20 mouse cellular contexts compared by ENCODE assay signal in genomic region chr2:33005041-33005440, GRCm38 (mm10). TPM values are rescaled to one million over a fixed set of nuclear protein-coding genes. Genes with fewer than 3 reads are reported as not detected.
DNase-seq lines count a peak whose midpoint lies in the region; ATAC-seq and TF ChIP-seq lines count a peak whose summit lies in the region.
"Had no signal": no experiment of that assay in that cellular context is flagged by ENCODE, and none has a peak within 500 bp of the region (broad histone marks: within the 10 kb centered on the region; RNA-seq: fewer than 3 reads in every experiment).

No protein-coding gene starts in this region.

- no peak overlapping the region for H3K4me2 ChIP-seq in heart, embryonic 15.5 days
- H3K4me2 ChIP-seq: embryonic facial prominence, embryonic 12.5 days; limb, embryonic 13.5 days; midbrain, embryonic 11.5 days; neural tube, embryonic 12.5 days had no signal

- WGBS in heart, embryonic 15.5 days, result 52% methylated on average over 5 of the region's 5 CpGs
- 39% methylated on average over 5 of the region's 5 CpGs for WGBS in heart, adult 2 months
- 62% methylated on average over 5 of the region's 5 CpGs for WGBS in lung, adult 2 months

- H3K27me3 ChIP-seq in heart, embryonic 15.5 days, result no peaks in the 10 kb centered on the region
- H3K27me3 ChIP-seq in heart, adult 2 months (ENCODE audit: control insufficient read depth, insufficient read depth, low read length), result no peaks in the 10 kb centered on the region
- H3K27me3 ChIP-seq: embryonic facial prominence, embryonic 12.5 days; limb, embryonic 13.5 days; neural tube, embryonic 12.5 days had no signal

- no peak for TF ChIP-seq CTCF in heart, adult 2 months (IDR thresholded peaks at IDR 0.05)
- TF ChIP-seq CTCF in lung, adult 2 months (IDR thresholded peaks at IDR 0.05; ENCODE audit: insufficient read depth, low read length), result no peak

- H3K9ac ChIP-seq in heart, embryonic 15.5 days, result no peak overlapping the region
- no peak overlapping the region for H3K9ac ChIP-seq in heart, adult 2 months (ENCODE audit: low read depth, low read length)
- H3K9ac ChIP-seq: embryonic facial prominence, embryonic 12.5 days; limb, embryonic 13.5 days; liver, embryonic 14.5 days; neural tube, embryonic 12.5 days had no signal

- no peak overlapping the region for H3K4me3 ChIP-seq in heart, embryonic 15.5 days
- no peak overlapping the region for H3K4me3 ChIP-seq in heart, adult 2 months
- H3K4me3 ChIP-seq in lung, adult 2 months (replicated peaks; ENCODE audit: extremely low read depth, low read depth, low read length), result no peak overlapping the region
- H3K4me3 ChIP-seq: embryonic facial prominence, embryonic 12.5 days; erythroblast, embryonic 14.5 days; gastrocnemius, adult 2 months; limb, embryonic 13.5 days; neural tube, embryonic 12.5 days had no signal

- TF ChIP-seq EP300 in heart, adult 2 months (IDR thresholded peaks at IDR 0.05; ENCODE audit: insufficient read depth, low read depth, low read length), result no peak

- no peaks in the 10 kb centered on the region for H3K9me3 ChIP-seq in heart, embryonic 15.5 days (replicated peaks)
- H3K9me3 ChIP-seq: embryonic facial prominence, embryonic 12.5 days; limb, embryonic 13.5 days; neural tube, embryonic 12.5 days had no signal

- peaks cover 6% of the 10 kb centered on the region; the same call in 1 of the 2 replicates for H3K4me1 ChIP-seq in heart, embryonic 15.5 days (replicated peaks)
- no peaks in the 10 kb centered on the region for H3K4me1 ChIP-seq in heart, adult 2 months (ENCODE audit: control insufficient read depth, insufficient read depth, low read length)
- no peaks in the 10 kb centered on the region for H3K4me1 ChIP-seq in lung, adult 2 months (ENCODE audit: control insufficient read depth, insufficient read depth, low read length)
- H3K4me1 ChIP-seq: embryonic facial prominence, embryonic 12.5 days; limb, embryonic 13.5 days; neural tube, embryonic 12.5 days had no signal

- no peaks in the 10 kb centered on the region for H3K79me2 ChIP-seq in heart, adult 2 months (replicated peaks; ENCODE audit: control insufficient read depth, insufficient read depth, low read length)

- H3K36me3 ChIP-seq in heart, embryonic 15.5 days, result no peaks in the 10 kb centered on the region
- no peaks in the 10 kb centered on the region for H3K36me3 ChIP-seq in heart, adult 2 months (ENCODE audit: control insufficient read depth, insufficient read depth, low read length)
- H3K36me3 ChIP-seq: embryonic facial prominence, embryonic 12.5 days; neural tube, embryonic 12.5 days had no signal

- TF ChIP-seq POLR2A in heart, adult 2 months (IDR thresholded peaks at IDR 0.05; ENCODE audit: insufficient read depth, low read depth, low read length), result no peak
- TF ChIP-seq POLR2A in lung, adult 2 months (IDR thresholded peaks at IDR 0.05; ENCODE audit: borderline replicate concordance, extremely low read depth, low read depth, low read length), result no peak

- 0 out of 2 replicates have a peak, but pooled peaks have one; percentile 47 for ATAC-seq in heart, embryonic 15.5 days (replicated peaks; ENCODE audit: insufficient number of reproducible peaks, insufficient read depth, low FRiP score, low read depth)
- ATAC-seq: forebrain, embryonic 16.5 days; lung, postnatal 0 days had no signal

- DNase-seq in heart, adult 2 months, result no peak
- DNase-seq in left cerebral cortex, postnatal 4 days, result peak; percentile 23
- DNase-seq in left cerebral cortex, adult 9 months (ENCODE audit: low spot score in 2 of 2), result no peak
- peak; percentile 87 for DNase-seq in cerebellum, adult 9-10 months
- DNase-seq in lung, adult 2 months, result no peak
- DNase-seq in embryo, embryonic 11 days, result no peak
- DNase-seq: adrenal gland, adult 2 months; gastrocnemius, adult 2 months; kidney, adult 11 months; right cerebral cortex, adult 18-20 months; thymus, postnatal 25 days had no signal

- no peak overlapping the region for H3K27ac ChIP-seq in heart, embryonic 15.5 days
- no peak overlapping the region for H3K27ac ChIP-seq in heart, adult 2 months
- H3K27ac ChIP-seq: embryonic facial prominence, embryonic 12.5 days; gastrocnemius, adult 2 months; limb, embryonic 13.5 days; liver, embryonic 14.5 days; neural tube, embryonic 12.5 days had no signal

- intact Hi-C loops in heart, adult 2 months (cut with DNase I), result no loop called here
- intact Hi-C loops in left cerebral cortex, postnatal 4 days (cut with DNase I), result no loop called here

RNA-seq across cellular contexts. Expression of gene Slc2a8, which starts 23.2 kb away (rescaled TPM):
- polyA plus RNA-seq in heart, embryonic 15.5 days (2015; fragmentation: Nextera tagmentation; extraction: Ambion mirVana), result 20.4 and 23.6 TPM in 2 replicates
- total RNA-seq in heart, adult 2 months (2021), result 10 to 100 TPM; 12.8 to 16.6 TPM
- 25.2 and 35.7 TPM in 2 replicates for polyA plus RNA-seq in heart, adult 2 months (2012; rRNA removed)
- 10 to 100 TPM; 17.1 to 20.3 TPM for total RNA-seq in left cerebral cortex, postnatal 4 days (2021)
- 48.4 and 65.1 TPM in 2 replicates for polyA plus RNA-seq in lung, adult 2 months (2012; rRNA removed)

RNA-seq across cellular contexts. Expression of gene Lrsam1, which starts 43.6 kb away (rescaled TPM):
- polyA plus RNA-seq in heart, embryonic 15.5 days (2015; fragmentation: Nextera tagmentation; extraction: Ambion mirVana), result 8.3 and 9.3 TPM in 2 replicates
- 10 to 100 TPM; 12.6 to 16.3 TPM for total RNA-seq in heart, adult 2 months (2021)
- 11.4 and 14.8 TPM in 2 replicates for polyA plus RNA-seq in heart, adult 2 months (2012; rRNA removed)
- 10 to 100 TPM; 47.6 to 47.7 TPM for total RNA-seq in left cerebral cortex, postnatal 4 days (2021)
- polyA plus RNA-seq in lung, adult 2 months (2012; rRNA removed), result 17.4 and 18.4 TPM in 2 replicates

RNA-seq across cellular contexts. Expression of gene Rpl12, which starts 43.7 kb away (rescaled TPM):
- polyA plus RNA-seq in heart, embryonic 15.5 days (2015; fragmentation: Nextera tagmentation; extraction: Ambion mirVana), result 79.3 and 89.3 TPM in 2 replicates
- 10 to 100 TPM; 60.6 to 64.0 TPM for total RNA-seq in heart, adult 2 months (2021)
- polyA plus RNA-seq in heart, adult 2 months (2012; rRNA removed), result 150 and 174 TPM in 2 replicates
- total RNA-seq in left cerebral cortex, postnatal 4 days (2021), result 100 to 1,000 TPM; 200 to 215 TPM
- polyA plus RNA-seq in lung, adult 2 months (2012; rRNA removed), result 190 and 241 TPM in 2 replicates

Comparison
In these comparisons a context has a peak if more than half of its experiments do, and no peak if none do; other contexts are left out.
1. DNase-seq: peak in left cerebral cortex, postnatal 4 days (single experiment) and cerebellum, adult 9-10 months (single experiment); none in heart, adult 2 months (0 of 2), left cerebral cortex, adult 9 months (0 of 2), lung, adult 2 months (single experiment) and embryo, embryonic 11 days (single experiment).